Mouse (Mus musculus) regulatory T cell (primary cell): Measurements from ENCODE around the gene Slc4a4.

Experiments used
- in situ Hi-C: fragments of 300-600 bp; cut with MboI, MseI; formaldehyde crosslinking; loops from one replicate; pipeline ENCODE4 v1.15.1; 2025; ENCODE audit warnings: high pct_unique_total_duplicates

Slc4a4 gene

GRCm38 (mm10) chr5:88999793-89000192 is 113.2 kb downstream of the Slc4a4 start:
- in situ Hi-C loops = no loop called here

DNA sequence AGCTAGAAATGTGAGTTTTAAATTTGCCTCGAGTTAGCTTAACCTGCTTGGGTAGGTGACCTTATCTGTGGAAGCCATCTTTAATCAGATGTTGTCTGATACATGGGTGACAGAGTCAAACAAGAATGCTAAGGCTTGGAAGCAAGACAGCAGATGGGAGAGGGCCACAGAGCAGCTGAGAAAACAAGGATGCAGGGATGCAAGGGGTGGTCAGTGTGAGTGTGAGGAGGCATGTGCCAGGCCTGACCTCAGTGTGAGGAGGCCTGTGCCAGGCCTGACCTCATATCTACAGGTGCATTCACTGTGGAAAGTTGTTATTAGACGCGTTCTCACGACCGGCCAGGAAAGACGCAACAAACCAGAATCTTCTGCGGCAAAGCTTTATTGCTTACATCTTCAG is 114.0 kb downstream of the Slc4a4 start:
- in situ Hi-C loops = no loop called here

DNA sequence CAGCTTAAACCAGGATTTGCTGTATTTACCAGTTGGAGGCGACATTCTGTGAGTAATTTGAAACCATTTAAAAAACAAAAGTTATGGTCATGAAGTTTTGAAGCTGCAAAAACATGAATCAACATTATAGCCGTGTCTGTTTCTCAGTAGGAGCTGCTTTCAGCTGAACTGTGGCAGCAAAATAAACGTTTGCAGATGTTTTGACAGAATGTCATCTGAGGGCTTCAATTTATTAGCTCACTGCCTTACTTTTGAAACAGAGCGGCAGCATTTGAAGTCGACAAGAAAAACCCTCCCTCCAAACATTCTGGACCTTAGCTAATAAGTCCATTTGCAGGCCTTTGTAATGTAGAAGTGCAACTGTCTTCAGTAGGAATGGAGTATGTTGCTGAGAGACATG is 123.5 kb downstream of the Slc4a4 start:
- in situ Hi-C loops = no loop called here

GRCm38 (mm10) chr5:89012456-89012855 is 125.8 kb downstream of the Slc4a4 start:
- in situ Hi-C loops = no loop called here

DNA sequence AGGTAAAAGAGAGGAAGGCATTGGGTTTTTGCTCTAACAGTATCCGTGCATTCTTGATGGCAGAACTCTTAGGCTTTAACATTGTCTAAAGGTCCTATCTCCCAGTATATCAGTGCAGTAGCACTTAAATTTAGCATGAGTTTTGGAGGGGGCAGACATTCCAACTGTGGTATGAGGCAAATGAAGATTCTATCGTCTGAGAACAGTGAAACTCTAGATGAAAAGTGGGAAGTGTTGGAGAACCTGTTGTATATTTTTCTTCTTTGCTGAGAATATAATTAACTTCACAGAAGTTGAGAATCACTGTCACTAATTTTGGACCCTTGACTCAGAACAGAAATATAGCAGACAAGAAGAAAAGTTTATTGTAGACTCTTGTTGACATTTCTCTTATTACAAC is 128.2 kb downstream of the Slc4a4 start:
- in situ Hi-C loops = no loop called here

DNA sequence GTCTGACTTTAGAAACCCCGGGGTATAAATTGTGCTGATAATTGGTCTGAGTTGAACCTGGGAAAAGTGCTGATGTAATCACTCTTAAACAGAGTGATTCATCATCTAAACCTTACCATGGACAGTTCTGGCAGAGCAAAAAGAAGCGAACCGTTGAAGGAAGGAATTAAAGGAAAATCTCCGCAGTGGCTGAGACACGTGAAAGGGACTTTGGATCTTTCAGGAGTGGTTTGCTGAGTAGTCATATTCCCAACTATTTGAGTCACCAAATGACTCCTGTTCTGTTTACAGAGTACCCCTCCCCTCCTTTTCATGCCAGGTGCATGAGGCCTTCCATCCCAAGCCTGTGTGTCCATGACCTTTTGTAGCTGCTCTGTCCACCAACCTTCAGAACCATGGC is 129.3 kb downstream of the Slc4a4 start:
- in situ Hi-C loops = no loop called here

GRCm38 (mm10) chr5:89018537-89018936 is 131.9 kb downstream of the Slc4a4 start:
- in situ Hi-C loops = no loop called here

DNA sequence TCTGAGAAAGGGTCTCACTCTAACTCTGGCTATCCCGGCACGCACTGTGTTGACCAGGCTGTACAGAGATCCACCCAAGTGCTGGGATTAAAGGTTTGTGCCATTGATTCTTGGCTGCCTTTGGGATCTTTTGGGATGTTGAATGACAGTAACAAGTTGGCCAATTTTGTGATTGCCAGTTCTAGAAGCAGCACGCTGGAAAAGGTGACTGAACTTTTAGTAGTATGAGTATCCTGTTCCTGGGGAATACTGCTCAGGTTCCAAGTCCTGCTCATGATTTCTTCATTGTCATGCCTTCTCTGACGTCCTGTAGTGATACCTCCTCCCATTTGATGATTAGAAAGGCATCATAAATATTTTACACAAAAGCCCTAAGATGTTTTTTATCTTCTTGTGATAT is 137.8 kb downstream of the Slc4a4 start:
- in situ Hi-C loops = no loop called here

DNA sequence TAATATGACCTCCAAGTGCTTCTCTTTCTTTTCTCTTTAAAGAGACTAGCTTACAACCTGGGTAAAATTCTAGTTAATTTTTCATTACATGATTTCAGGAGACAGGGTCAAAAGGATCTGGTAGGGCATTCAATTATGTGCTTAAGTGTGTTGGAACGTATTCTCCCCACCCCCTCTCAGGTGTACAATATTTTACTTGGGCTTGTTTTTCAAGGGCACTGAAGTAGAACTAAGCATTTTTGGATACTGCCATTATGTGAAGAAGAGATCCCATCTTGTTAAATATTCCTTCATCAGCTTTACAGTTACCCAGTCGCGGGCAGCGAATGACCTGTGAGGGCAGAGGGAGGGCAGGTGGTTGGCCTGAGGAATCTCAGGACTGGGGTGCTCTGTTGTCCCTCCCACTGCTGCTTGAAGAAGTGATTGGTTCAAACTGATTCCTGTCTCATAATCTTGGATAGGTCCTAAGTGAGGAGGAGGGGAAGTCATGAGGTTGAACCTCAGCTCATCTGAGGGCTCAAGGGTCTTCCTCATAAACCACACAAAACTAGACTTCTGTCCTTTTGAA is 141.0 kb downstream of the Slc4a4 start:
- in situ Hi-C loops = no loop called here

DNA sequence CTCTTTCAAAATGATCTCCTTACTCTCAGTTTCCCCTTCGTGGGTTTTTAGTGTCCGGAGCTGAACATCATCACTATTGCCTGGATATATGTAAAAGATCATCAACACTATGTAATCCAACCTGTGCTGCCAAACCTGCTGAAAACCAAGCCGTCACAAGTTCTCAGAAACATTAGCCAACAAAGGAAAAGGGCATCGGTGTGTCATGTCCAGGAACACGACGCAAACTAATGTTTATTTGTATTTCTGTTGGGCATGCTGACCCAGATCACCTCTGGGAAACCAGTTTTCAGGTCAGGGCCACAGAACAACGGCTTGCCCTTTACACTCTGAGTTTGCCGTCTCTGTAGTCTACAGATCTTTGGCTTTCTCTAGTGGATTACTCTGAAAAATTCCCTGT is 146.0 kb downstream of the Slc4a4 start:
- in situ Hi-C loops = no loop called here

DNA sequence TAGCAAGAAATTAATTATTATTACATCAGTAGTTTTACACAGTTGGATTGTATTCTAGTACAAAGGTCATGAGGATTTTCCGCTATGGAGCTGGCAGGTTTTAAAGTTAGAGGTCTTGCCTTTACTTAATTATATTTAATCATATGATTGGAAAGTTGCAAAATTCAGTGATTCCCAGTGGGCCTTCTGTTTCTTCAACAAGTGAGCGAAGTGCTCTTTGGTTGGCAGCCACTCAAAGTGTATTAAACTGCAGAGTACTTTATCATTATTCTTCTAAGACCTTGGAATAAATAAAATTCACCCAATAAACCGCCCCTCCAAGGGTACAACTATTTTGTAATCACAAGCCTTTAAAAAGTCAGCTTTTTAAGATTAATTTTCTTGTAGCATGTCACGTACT is 146.6 kb downstream of the Slc4a4 start:
- in situ Hi-C loops = no loop called here

- in situ Hi-C loops = no loop called here
Observed at GRCm38 (mm10) chr5:89036147-89036546, 149.5 kb downstream of the Slc4a4 start.

DNA sequence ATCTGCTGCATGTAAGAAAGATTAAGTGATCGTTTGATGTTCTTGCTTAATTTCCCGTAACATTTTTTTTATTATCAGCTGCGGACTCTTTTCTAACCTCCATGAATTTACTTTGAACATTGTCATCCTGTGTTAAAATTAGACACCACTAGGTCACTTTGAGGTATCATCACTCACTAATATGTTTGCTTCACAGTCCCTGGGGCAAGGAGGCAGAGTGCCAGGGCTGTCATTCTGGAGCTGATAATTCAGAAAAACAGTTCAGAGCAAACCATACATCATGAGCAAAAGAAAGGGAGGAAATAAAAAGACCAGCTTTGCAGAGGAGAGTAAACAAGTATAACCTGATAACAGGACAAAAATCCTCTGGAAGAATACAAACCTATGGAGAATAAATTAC is 154.2 kb downstream of the Slc4a4 start:
- in situ Hi-C loops = no loop called here

GRCm38 (mm10) chr5:89043846-89044245 is 157.2 kb downstream of the Slc4a4 start:
- in situ Hi-C loops = no loop called here

DNA sequence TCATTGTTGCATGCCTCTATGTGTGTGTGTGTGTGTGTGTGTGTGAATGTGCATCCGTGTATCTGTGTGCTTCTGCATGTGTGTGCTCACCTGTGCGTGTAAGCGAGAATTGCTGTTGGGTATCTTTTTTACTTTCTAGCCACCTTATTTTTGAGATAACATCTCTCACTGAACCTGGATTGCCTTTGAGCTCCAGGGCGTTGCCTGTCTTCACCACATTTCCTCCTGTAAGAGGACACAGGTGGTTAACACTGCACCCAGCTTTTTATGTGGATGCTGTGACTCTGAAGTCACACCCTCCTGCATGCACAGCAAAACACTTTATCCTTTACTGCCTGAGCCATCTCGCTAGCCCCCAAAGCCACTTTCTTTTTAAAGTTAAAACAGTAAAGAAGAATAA is 158.2 kb downstream of the Slc4a4 start:
- in situ Hi-C loops = no loop called here

DNA sequence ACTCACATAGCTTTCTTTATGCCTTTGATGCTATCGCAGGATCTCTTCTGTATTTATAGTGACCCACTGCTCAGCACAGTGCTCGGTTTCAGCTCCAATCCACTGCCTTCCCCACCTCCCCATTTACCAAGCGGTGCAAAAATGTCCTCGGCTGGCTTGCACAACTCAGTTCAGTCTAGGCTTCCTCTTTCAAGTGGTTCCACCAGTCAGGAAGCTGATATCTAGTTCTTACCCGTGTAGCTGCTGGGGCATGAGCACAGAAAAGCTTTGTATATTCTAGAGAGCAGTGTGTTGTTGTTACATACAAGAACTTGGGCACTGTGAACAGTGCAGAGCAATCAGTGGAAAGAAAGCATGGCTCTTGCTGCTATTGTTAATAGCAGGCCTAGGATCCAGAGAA is 165.0 kb downstream of the Slc4a4 start:
- in situ Hi-C loops = no loop called here

- in situ Hi-C loops = no loop called here
Observed at GRCm38 (mm10) chr5:89052230-89052629, 165.6 kb downstream of the Slc4a4 start.

DNA sequence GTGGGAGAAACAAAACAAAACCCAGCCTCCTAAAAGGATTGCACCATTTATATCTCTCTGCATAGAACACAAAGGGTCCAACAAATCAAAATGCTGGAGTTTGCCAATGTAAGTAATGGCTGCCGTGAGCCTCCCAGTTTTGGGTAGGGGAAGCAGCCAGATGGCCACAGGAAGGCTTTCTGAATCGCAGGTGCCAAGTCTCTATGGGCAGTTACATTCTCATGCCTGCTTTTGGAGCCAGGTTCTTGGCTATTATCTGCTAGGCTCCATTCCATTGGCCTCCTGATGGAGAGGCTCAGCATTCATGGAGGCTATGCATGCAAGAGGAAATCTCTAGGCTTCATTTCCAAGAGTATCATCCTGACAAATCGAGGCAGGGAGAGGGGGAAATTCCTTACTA is 169.0 kb downstream of the Slc4a4 start:
- in situ Hi-C loops = no loop called here

DNA sequence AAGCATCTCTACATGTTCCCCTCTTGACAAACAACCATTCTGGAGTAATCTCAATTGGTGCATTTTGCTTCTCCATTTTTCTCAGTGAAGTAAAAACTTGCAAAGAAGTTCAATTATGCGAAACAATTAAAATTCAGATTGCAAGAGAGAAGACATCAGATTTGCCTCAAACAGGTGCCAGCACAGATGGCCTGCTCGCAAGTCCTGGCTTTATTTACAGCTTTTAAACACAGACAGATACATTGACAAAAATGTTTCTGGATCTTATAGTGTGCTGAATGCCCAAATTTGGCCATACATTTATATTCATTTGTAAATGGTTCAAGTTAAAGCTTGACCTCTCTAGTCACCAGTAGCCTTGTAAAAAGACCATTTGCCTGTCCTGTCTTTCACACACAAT is 169.8 kb downstream of the Slc4a4 start:
- in situ Hi-C loops = no loop called here

GRCm38 (mm10) chr5:89061097-89061496 is 174.5 kb downstream of the Slc4a4 start:
- in situ Hi-C loops = no loop called here

GRCm38 (mm10) chr5:89062286-89062685 is 175.7 kb downstream of the Slc4a4 start:
- in situ Hi-C loops = no loop called here

DNA sequence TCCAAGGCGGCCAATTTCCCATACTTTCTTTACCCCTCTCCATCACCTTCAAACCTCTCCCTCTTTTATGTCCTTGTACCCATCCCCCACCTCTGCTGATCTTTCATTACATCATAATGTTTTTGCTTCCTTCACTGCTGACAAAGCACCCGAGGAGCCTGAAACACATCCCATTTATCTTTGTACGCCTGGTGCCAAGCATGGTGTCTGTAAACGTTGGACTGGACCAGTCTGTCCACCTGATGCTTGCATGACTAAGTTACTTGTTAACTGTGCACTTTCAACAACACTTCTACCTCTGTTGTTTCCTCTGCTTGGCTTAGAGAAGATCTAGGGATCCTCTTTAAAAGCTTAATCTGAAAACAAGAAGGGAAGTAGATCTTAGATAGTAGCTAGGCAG is 180.5 kb downstream of the Slc4a4 start:
- in situ Hi-C loops = no loop called here

DNA sequence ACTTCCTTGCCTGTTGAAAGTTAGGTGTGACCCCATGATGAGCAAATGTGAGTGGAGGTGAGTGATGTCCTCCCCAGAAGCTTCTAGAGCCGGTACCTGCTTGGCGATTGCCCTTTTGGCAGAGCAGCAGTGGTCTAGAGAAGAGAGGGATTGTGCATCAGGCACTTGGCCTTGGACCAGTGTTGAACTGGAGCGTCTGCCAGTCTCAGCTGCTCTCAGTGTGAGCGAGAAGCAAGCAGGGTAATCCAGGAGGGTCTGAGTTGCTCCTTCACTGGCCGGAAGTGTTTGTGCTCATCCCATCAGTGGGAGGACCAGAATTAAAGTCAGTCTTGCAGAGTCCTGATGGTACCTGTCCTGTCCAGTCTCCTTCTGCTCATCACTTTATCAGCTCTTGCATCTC is 181.5 kb downstream of the Slc4a4 start:
- in situ Hi-C loops = no loop called here

GRCm38 (mm10) chr5:89070051-89070450 is 183.4 kb downstream of the Slc4a4 start:
- in situ Hi-C loops = no loop called here
